Comparison of ENCODE assay signal across 10 mouse cellular contexts in the genomic region with DNA sequence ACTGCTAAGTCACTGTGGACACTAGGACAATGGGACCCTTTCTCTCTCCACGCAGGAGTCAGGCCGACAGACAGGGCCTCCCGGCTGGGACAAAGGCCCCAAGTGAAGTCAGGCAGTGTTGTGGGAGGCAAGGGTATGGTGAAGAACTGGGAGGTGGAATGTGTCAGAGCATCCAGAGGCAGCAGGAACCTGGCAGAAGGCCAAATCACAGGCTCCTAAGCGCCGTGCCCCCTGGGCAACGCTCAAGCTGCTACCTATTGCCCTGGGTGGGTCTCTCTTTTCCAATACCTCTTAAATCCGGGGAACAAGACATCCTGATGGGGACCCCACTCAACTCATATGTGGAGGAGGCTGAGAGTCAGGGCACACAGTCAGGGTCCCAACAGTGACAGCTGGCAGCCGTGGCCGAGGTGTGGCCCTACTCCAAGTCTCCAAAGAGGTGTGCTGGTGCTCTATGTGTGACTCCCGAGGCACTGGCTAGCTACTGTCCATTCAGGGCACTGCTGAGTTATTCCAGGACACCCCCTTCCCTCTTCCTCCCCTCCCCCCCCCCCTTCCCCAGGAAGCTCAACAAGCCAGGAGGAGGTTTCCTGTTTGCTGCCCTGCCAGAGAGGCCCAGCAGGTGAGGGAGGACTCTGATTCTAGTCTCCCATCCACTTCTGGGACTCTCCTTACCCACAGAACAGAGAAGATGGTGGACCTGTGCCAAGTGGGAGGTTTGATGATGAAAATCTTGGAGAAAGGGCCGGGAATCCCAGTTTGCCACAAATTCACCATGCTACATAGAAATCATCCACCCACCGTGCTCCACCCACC. TPM values are rescaled to one million over a fixed set of nuclear protein-coding genes. Genes with fewer than 3 reads are reported as not detected.
DNase-seq lines count a peak whose midpoint lies in the region; ATAC-seq lines count a peak whose summit lies in the region.
"Had no signal": no experiment of that assay in that cellular context is flagged by ENCODE, and none has a peak within 500 bp of the region (broad histone marks: within the 10 kb centered on the region; RNA-seq: fewer than 3 reads in every experiment).

No protein-coding gene starts in this region.

- WGBS in heart, embryonic 11.5 days (ENCODE audit: insufficient replicate concordance): 34% methylated on average over 12 of the region's 12 CpGs

- H3K9me3 ChIP-seq in heart, embryonic 11.5 days (replicated peaks; ENCODE audit: control insufficient read depth, low read length): no peaks in the 10 kb centered on the region

- H3K9ac ChIP-seq in heart, embryonic 11.5 days (ENCODE audit: low read depth, low read length): no peak overlapping the region

- no peaks in the 10 kb centered on the region for H3K36me3 ChIP-seq in heart, embryonic 11.5 days (ENCODE audit: control insufficient read depth, insufficient read depth, low read length)

- peaks cover 26% of the 10 kb centered on the region for H3K27me3 ChIP-seq in heart, embryonic 11.5 days (ENCODE audit: control insufficient read depth, insufficient read depth, low read length)

- 0 out of 2 replicates have a peak, but pooled peaks have one; percentile 15 for ATAC-seq in heart, embryonic 11.5 days (replicated peaks; ENCODE audit: insufficient number of reproducible peaks, low FRiP score, low TSS enrichment)

- H3K4me1 ChIP-seq in heart, embryonic 11.5 days (ENCODE audit: control insufficient read depth, insufficient read depth, low read length): peaks cover 64% of the 10 kb centered on the region

- intact Hi-C loops in left cerebral cortex, postnatal 25 days (cut with DNase I): loop anchor here (2.0 kb wide), 1 partner anchor 51 kb away; no protein-coding TSS in a partner anchor
- intact Hi-C loops in left cerebral cortex, postnatal 4 days (cut with DNase I): loop anchor here (2.0 kb wide), 1 partner anchor 15 kb away; a partner anchor contains a TSS

- DNase-seq in embryo, embryonic 11 days: peak; percentile 54
- DNase-seq in embryo, embryonic 10.5 days (ENCODE audit: low spot score): no peak
- DNase-seq in 3T3-L1 (ENCODE audit: low read depth, low spot score): peak; percentile 67
- peak; percentile 45 to 59 for DNase-seq in kidney, postnatal 25 days
- no peak for DNase-seq in thymus, adult 18-20 months
- no peak for DNase-seq in left cerebral cortex, postnatal 25 days (ENCODE audit: low spot score in 2 of 2)
- no peak for DNase-seq in left cerebral cortex, postnatal 4 days

- H3K27ac ChIP-seq in heart, embryonic 11.5 days (ENCODE audit: low read depth, low read length): peak overlapping the region; percentile 79

- peak overlapping the region; percentile 22 for H3K4me2 ChIP-seq in heart, embryonic 11.5 days

- no peak overlapping the region for H3K4me3 ChIP-seq in heart, embryonic 11.5 days (ENCODE audit: low read depth, low read length)

RNA-seq across cellular contexts. Expression of a gene that starts 14.3 kb away (rescaled TPM):
- not detected in 2 replicates for polyA plus RNA-seq in heart, embryonic 11.5 days (2014; fragmentation: Nextera tagmentation; extraction: Ambion mirVana)
- 100 to 1,000 TPM; 257 to 284 TPM for total RNA-seq in left cerebral cortex, postnatal 25 days (2021)
- 100 to 1,000 TPM; 183 to 192 TPM for total RNA-seq in left cerebral cortex, postnatal 4 days (2021)
- polyA plus RNA-seq: spleen, adult 2 months had no signal

RNA-seq across cellular contexts. Expression of a gene that starts 14.8 kb away (rescaled TPM):
- polyA plus RNA-seq in heart, embryonic 11.5 days (2014; fragmentation: Nextera tagmentation; extraction: Ambion mirVana): 11.1 and 15.1 TPM in 2 replicates
- total RNA-seq in left cerebral cortex, postnatal 25 days (2021): 1 to 10 TPM; 5.2 to 6.2 TPM
- 10 to 100 TPM; 25.8 to 25.9 TPM for total RNA-seq in left cerebral cortex, postnatal 4 days (2021)

RNA-seq across cellular contexts. Expression of a gene that starts 37.2 kb away (rescaled TPM):
- polyA plus RNA-seq in heart, embryonic 11.5 days (2014; fragmentation: Nextera tagmentation; extraction: Ambion mirVana): 24.1 and 25.1 TPM in 2 replicates
- 1 to 10 TPM; 3.9 to 5.7 TPM for total RNA-seq in left cerebral cortex, postnatal 25 days (2021)
- 1 to 10 TPM; 6.9 to 8.2 TPM for total RNA-seq in left cerebral cortex, postnatal 4 days (2021)

RNA-seq across cellular contexts. Expression of a gene that starts 41.7 kb away (rescaled TPM):
- not detected in 2 replicates for polyA plus RNA-seq in heart, embryonic 11.5 days (2014; fragmentation: Nextera tagmentation; extraction: Ambion mirVana)
- total RNA-seq in left cerebral cortex, postnatal 25 days (2021): 1 to 10 TPM; 7.4 to 9.6 TPM
- total RNA-seq in left cerebral cortex, postnatal 4 days (2021): under 1 TPM; 0.40 to 0.46 TPM
- total RNA-seq: CH12.LX had no signal
- polyA plus RNA-seq: spleen, adult 2 months had no signal

RNA-seq across cellular contexts. Expression of a gene that starts 55.2 kb away (rescaled TPM):
- 14.3 and 14.9 TPM in 2 replicates for polyA plus RNA-seq in heart, embryonic 11.5 days (2014; fragmentation: Nextera tagmentation; extraction: Ambion mirVana)
- 10 to 100 TPM; 19.5 to 21.8 TPM for total RNA-seq in left cerebral cortex, postnatal 25 days (2021)
- total RNA-seq in left cerebral cortex, postnatal 4 days (2021): 10 to 100 TPM; 17.1 to 17.8 TPM

Comparison
In these comparisons a context has a peak if more than half of its experiments do, and no peak if none do; other contexts are left out.
1. DNase-seq: peak in embryo, embryonic 11 days (single experiment), 3T3-L1 (single experiment) and kidney, postnatal 25 days (2 of 2); none in embryo, embryonic 10.5 days (single experiment), thymus, adult 18-20 months (0 of 2), left cerebral cortex, postnatal 25 days (0 of 2) and left cerebral cortex, postnatal 4 days (single experiment).